Mouse (Mus musculus): ENCODE measurements around the gene Acbd5.
A peak's percentile ranks its signal among the peaks of the same experiment; 100 is the strongest.

The Acbd5 gene

DNA sequence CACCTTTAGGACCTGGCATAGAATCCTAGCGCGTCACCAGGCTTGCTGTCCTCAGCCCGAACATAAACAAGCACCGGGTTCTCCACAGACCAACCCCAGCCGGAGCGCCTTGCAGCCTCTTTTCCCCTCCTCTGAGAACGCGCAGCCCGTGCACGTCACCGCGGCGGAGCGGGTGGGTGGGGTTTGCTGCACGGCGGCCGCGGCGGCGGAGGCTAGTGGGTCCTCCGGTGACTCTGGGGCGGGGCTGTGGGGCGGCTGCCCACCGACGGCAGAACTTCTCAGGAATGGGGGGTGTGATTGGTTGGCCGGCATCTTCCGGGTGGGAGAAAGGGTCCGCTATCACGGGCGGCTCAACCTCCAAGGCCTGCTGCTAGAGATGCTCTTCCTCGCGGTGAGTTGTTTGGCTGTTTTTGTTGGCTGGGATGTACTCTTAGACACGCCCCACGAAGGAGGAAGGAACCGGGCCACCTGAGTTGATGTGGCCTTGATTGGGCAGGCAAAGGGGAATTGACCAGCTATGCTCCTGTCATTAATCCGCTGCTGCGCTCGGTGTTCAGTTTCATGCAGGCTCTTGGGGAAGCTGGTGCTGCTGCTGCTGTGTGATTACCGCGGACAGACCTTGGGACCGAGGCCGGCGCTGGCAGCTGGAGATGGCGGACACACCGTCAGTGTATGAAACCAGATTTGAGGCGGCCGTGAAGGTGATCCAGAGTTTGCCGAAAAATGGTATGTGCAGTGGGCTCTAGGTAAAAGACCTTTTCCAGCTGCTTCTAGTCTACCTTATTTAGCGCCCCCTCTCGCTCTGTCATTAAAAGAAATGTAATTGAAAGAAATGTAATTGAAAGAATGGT lies 1.2 kb downstream of the Acbd5 start:
- peak; percentile 95 for DNase-seq

DNA sequence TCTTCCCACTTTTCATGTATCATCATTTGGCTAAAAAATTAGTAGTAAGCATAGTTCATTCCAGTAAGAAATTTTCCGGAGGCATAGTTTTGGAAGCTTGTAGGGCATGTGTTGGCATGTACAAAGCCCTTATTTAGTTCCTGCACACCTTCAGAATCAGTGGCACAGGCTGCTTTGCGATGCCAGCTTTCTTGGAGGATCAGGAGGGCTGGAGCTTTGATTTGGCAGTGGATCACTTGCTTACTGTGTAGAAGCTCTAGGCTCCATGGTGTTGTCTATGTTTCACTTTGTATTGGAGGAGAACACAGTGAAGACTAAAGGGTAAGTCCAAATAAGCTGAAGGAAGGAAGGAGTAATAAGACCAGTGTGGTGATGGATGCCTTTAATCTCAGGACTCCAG lies 2.5 kb downstream of the Acbd5 start:
- DNase-seq: no peak

DNA sequence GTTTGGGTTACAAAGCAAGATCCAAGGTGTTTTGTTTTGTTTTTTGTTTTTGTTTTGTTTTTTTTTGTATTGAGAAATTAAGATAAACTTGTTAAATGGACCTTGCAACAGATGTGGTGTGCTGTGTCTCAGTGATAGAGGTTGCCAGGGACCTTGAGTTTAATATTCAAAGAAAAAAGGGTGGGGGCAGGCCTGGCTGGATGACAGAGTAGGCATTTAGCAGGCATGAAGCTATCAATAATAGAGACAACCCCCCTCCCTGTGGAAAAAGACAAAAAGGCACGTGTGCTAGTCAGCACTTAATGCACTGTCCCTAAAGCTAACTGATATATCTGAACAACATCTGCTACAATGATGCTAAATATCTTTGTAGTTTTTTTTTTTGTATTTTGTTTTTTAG lies 3.4 kb downstream of the Acbd5 start:
- DNase-seq: no peak

DNA sequence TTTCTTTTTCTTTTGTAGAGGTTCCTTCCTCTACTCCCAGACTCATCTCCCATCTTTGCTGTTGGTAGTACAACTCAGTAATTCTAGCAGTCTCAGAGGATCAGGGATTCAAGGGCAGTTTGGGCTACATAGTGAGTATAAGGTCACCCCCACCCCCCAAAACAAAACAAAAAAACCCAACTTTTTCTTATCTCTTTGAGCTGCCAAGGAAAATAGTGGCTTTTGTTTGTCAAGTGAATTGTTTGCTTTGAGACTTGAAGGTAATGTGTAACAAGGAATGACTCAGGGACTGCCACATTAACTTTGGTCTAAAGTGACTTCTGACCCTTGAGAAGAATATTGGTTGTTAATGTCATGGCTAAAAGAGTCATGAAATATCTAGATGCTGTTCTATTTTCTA lies 7.9 kb downstream of the Acbd5 start:
- DNase-seq: no peak

DNA sequence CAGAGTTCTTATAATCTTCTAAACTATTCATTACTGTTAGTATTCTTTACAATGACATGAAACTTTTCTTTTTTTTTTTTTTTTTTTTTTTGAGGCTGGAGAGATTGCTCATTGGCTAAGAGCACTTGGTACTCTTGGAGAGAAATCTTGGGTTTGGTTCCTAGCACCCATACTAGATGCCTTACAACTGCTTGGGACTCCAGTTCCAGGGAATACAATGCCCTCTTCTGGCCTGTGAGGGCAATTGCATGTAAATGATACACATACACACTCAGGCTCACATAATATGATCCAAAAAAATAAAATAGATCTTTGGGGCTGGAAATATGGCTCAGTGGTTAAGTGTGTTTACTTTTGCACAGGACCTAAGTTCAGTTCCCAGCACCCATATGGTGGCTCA lies 8.8 kb downstream of the Acbd5 start:
- no peak for DNase-seq

DNA sequence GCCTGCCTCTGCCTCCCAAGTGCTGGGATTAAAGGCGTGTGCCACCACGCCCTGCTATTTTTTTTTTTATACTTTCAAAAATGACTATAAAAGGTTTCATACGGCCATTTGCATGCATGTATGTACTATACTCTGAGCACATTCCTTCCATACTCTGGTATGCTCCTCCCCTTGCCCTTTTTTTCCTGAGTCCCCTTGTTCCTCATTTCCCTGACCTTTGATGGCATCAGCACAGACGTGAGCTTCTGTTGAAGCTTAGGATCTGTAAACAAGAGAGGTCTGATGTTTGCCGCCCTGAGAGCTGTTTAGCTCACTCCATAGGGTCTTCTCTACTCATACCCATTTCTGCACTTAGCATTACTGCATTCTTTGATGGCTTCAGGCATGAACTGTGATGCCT lies 9.7 kb downstream of the Acbd5 start:
- no peak for DNase-seq

DNA sequence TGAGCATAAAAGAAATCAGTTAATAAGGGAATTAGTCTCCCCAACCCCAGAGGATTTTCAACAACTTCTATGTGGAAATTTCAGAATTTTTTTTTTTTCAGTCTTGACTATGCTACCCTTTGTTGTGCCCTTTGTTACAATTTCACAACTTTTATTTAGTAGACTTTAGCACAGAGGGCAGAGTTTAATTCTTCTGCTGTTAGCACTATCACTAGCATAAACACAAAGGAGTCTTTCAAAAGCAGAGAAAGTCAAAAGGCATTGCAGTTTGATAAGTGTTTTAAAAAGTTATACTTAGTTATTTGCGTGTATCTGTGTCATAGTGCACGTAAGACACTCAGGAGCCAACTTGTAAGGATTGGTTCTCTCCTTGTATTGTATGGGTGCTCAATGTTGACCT lies 10.6 kb downstream of the Acbd5 start:
- no peak for DNase-seq

DNA sequence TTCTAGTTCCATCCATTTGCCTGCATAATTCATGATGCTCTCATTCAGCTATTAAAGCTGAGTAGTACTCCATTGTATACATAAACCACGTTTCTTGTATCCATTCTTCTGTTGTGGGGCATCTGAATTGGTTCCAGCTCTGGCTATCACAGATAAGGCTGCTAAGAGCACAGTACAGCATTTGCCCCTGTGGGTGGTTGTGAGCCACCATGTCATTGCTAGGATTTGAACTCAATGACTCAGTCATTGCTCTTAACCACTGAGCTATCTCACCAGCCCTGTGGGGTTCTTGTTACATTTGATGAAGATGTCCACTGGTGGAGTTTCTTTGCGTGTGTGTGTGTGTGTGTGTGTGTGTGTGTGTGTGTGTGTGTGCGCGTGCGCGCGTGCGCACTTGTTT lies 16.6 kb downstream of the Acbd5 start:
- DNase-seq: no peak

DNA sequence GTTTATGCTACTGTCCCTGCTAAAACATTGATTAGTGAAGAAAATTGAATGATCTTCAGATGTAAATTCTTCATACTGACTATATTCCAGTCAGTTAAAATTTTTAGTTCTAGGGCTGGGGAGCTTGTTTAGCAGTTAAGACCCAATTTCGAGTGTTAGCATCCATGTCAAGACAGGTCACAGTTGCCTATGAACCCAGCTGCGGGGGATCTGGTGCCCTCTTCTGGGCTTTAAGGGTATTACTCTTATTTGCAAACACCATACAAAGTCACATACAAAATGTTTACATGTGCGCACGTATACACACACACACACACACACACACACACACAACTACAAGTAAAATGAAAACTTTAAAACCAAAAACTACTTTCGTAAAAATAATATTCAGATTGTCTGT lies 24.2 kb downstream of the Acbd5 start:
- no peak for DNase-seq

DNA sequence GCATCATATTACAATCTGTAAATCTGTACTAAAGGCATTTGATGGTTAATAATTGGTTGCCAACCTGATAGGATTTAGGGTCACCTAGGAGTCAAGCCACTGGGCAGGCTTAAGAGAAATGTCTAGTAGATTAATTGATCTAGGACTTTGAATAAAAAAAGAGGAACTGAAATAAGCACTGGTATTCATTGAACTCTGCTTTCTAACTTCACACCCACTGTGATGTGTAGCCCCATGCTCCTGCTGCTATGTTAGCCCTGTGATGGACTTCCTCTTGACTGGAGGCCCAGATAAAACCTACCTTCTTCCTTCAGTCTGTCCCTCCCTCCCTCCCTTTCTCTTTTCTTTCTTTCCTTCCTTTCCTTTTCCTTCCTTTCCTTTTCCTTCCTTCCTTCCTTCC lies 29.1 kb downstream of the Acbd5 start:
- no peak for DNase-seq

DNA sequence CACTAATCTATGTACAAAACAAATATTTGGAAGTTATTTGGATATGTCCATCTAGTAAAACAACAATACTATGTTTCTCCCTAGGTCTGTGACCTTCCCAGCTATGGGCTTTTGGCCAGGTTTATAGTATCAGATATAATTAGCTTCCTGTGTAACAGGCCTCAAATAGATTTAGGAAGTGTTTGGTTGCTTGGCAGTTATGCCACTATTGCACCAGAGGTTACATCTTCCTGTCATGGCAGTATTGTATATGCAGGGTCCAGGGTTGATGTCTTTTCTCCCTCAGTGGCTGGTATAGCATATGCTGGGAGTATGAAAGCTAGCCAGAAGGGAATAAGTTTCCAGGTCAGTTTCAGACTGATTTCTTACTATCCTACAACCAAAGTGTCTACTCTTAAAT lies 34.3 kb downstream of the Acbd5 start:
- no peak for DNase-seq

DNA sequence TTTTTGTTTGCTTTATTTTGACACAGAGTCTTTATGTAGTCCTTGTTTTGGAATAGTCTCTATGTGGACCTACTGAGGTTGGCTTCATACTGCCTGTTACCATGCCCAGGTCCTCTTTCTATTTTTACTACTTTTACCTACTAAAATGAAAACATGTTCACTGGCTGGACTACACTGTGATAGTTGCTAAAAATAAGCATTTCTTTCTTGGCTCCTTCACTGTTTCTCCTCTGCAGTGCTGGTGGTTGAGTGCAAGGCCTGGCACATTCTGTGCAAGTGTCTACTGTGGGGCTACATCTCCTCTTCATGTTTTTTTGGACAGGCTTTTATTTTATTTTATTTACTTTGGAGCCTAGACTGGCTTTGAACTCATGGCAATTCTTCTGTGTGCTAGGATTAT lies 51.6 kb downstream of the Acbd5 start:
- DNase-seq: no peak

DNA sequence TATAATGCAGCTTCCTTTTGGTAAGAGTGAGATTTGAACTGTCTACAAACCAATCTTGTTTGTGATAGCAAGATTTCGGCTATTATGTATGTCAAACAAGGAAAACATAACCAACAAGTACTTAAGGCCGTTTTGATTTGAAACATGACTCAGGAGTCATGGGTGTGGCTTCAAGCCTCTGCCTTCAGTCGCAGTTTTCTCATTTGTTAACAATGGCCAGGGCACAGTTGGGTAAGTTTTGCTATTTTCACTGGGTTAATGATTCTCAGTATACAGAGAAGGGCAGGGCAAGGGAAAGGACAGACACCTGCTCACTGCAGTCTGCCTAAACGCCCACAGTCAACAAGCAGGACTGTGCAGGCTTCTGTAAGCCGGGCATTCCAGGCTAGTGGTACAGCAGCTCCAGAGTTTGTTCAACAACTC lies 87.2 kb downstream of the Acbd5 start:
- DNase-seq: no peak

DNA sequence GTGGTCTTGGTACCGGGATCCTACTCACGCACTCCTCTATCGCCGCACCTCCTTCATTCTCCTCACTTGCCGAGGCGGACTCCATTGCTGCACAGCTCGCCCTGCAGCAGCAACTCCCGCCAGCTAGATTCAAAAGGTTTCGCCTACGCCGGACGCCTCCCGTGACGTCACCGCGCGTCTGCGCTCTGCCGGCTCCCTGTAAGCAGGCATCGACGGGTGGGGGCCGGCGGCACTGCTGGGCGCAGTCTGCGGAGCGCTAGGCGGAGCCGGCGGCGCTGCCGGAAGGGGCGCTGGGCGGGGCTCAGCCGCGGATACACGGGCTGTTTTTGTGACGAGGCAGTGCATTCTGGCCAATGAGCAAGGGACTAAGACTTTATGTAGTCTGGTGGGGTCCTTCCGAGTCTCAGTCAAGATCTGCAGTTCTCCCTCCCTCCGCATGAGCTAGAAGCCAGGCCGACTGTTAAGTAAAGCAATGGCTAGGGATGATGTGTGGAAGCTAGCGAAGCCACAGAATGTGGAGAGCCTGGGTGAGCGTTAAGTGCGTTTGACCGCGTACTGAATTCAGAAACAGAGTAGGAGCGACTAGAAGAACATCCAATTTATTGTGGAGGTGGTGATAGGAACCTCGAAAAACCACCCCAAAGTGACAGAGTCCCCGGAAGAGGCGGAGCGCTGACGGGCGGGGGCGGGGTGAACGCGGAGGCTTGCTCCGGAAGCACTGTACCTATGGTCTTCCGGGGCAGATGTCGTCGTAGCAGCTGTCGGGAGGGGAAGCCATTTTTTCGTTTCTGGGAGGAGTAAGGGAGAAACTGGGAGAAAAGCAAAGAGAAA lies 88.0 kb downstream of the Acbd5 start, which contains the start of the genes Mastl and Yme1l1:
TSS of gene Mastl (minus strand) at position 248 of the 831 bp plus-strand sequence.
TSS of gene Yme1l1 (plus strand) at position 593 of the 831 bp plus-strand sequence.
- DNase-seq: peak; percentile 99

DNA sequence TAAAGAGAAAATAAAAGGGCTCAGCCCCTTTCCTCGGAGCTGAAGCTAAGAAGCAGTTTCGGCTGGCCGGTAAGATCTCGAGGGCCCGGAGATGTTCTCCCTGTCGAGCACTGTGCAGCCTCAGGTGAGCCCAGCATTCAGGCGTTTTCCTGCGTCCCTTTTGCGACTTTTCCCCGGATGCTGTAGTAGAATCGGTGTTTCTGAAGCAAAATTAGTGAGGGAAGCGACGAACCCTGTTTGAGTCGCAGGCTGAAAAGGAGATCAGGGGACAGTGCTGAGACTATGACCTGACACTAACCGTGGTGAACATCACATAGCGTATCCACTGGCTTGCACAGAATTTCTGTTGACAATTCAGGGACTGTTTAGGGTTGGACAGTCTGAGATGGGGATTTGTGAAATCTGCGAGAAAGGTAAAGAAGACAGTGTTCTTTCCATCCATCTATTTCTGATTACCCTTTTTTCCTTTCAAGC lies 88.7 kb downstream of the Acbd5 start:
- no peak for DNase-seq
